Mouse (Mus musculus) activated CD4-positive, CD25-positive, alpha-beta regulatory T cell, adult 4 months (primary cell): ENCODE measurements around the gene Myo3a. TPM values are rescaled to one million over a fixed set of nuclear protein-coding genes. Genes with fewer than 3 reads are reported as not detected.

Source experiments
- ATAC-seq: one replicate; pipeline ENCODE4 v1.8.0; 2017
- polyA plus RNA-seq, 2 experiments: library from polyadenylated mRNA; unstranded; fragments of 100-300 nt; shearing (Covaris generic); gene quantifications; one replicate each; pipeline ENCODE4 v1.2.1; 2017

Myo3a gene
- polyA plus RNA-seq, 2 experiments from 2014 or later: not detected

DNA sequence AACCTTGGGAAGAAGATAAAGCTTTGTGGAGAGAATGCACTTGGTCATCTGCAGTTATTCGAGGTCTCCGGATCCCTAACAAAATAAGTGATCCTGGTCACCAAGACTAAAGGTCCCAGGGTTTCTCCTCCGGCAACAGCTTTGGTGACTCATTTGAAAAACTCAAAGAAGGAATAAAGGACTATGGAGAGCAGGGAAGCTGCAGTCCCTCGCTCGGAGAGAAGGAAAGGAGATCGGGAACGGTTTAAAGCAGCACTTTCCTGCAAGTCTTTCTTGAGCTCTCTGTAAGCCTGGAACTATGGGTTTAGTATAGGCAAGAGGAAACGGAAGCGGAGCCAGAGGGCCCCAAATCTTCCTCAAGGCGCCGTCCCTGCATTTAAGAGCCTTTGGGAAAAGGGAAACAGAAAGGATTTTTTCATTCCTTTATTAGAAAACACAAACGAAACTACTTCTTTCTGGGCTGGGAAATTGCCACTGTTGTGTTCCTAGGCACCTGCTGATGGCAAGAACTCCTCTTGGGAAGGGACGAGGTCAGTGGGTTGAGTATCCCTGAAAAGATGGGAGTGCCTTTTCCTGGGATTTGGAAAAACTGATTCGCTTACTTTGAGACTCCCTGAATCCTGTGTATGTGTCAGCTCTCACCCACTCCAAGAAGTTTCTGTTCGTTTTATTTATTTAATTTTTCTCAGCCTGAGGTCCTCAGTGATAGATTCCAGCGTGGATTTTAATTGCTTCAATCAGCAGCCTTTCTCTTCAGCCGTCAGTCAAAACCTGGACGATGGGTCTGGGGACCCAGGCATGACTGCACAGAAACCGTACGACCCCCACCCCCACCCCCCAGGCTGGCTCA, 393.9 kb downstream of the Myo3a start:
- ATAC-seq: no peak

GRCm38 (mm10) chr2:22621828-22622731, 394.8 kb downstream of the Myo3a start, which contains the start of gene Gad2:
TSS of gene Gad2 (plus strand) at chr2:22622205.
- peak; percentile 32 for ATAC-seq

DNA sequence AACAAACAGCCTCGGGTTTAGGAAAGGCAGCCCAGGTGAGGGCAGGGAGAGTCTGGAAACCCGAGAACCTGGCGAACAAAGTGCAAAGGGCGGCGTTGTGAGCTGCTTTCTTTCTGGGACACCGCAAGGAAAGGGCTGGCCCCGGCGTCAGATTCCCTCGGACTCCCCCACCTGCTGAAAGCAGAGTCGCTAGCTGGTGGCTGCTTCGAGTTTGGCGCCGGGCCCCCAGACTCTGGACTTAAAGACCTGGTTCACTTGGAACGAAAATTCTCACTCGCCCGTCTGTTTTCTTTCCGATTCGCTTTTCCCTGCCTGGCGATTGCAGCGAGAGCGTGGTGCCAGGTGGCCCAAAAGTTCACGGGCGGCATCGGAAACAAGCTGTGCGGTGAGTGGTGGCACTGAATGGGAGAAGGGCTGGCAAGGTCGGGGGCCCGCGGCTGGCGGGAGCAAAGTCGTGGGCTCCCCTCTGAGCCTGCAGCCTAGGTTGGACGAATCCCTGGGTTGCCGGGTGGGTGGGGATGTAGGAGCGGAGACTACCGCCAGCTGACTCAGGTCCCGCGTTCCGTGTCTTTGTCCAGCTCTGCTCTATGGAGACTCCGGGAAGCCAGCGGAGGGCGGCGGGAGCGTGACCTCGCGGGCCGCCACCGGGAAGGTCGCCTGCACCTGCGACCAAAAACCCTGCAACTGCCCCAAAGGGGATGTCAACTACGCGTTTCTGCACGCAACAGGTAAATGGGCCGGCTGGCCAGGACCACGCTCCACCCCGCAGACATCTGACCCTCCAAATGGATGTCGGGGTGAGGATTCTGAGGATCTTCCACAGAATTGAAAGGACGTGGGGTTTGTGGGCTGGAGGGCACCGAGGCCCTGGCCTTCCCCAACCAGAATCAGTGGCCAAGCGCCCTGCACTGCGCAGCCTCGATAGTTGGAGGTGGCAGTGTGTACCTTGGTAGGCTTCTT, 396.1 kb downstream of the Myo3a start:
- ATAC-seq: no peak

DNA sequence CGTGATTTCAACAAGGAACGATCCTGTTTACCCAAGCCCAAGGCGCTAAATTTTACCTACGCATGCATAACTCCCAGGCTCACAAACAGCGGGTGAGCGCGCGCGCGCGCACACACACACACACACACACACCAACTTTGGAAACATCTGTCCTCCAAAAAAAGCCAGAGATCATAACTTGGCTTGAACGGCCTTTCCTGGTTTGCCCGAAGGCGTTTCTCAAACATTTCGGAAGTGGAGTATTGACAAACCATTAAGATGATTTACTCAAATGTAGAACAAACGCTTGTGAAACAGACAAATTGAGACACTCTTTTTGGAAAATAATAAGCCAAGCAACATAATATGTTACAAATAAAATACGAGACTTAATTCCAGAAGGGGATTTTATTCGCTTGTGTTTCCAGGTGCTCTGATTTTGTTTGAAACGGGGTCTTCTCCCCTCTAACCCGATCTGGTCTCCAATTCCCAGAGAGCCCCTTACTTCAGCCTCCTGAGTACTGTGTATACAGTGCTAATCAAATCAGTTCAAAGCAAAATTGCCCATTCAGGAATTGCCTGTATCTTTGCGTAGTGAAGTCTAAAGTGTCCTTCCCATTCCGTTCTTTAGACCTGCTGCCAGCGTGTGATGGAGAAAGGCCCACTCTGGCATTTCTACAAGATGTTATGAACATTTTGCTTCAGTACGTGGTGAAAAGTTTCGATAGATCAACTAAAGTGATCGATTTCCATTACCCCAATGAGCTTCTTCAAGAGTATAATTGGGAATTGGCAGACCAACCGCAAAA, 397.1 kb downstream of the Myo3a start:
- ATAC-seq: no peak

GRCm38 (mm10) chr2:22625096-22625960, 398.0 kb downstream of the Myo3a start:
- no peak for ATAC-seq

GRCm38 (mm10) chr2:22627147-22627666, 399.9 kb downstream of the Myo3a start:
- no peak for ATAC-seq

DNA sequence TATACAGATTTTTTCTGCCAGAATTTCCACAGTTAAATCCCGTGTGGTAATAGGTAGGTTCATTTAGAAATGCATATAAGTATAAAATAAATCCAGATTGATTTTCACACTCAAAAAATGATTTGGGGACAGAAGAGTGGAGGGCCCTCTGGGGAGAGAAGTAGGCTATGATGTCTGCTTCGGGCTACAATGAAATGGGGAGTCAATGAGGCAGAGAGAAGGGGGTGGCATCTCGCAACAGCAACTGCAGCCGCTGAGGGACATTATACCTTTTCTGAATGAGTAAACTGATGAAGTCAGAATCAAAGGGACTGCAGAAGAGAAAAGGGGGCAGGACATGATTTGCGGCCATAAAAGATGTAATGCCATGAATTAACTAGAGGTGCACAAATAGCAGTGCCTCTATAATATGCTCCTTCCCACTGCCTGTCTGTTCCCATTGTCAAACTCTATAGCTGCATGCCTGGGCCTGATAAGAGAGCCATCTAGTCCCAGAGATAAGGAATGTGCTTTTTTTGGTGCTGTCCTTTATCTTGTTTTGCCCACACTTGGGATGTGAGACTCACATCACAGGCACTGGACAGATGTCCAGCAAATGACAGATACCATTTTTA, 400.6 kb downstream of the Myo3a start:
- no peak for ATAC-seq

DNA sequence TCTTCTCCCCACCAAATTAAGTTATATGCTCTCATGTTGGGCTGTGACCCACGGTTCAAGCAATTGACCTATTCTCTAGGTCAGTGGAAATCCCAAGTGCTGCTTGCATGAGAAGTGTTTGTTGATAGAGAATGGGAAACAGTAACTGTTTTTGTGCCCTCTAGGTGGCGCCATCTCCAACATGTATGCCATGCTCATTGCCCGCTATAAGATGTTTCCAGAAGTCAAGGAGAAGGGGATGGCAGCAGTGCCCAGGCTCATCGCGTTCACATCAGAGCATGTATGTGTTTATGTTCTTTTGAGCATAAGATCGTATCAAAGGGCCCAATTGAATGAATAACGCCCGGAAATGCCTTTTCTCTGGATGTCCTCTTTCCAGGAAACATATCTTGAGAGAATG, 407.5 kb downstream of the Myo3a start:
- no peak for ATAC-seq

DNA sequence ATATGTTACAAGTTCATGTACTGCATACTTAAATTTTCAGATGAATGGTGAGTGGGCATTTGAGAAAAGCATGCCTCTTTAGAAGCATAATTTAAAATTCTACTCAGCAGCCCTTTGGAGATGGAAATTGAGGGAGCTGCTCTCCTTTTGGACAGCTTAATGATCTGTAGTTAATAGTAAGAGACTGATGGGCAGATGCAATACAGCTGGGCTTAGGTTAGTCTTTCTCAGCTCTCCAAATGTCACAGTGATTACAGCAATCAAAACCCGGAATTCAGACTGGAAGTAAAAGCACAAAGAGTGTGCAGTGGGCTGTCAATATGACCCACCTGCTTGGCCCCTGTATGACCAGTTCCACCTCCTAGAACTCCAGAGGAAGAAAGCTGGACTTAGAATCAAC, 418.8 kb downstream of the Myo3a start:
- ATAC-seq: no peak

GRCm38 (mm10) chr2:22648394-22648793, 421.1 kb downstream of the Myo3a start:
- ATAC-seq: no peak

GRCm38 (mm10) chr2:22651826-22652225, 424.5 kb downstream of the Myo3a start:
- no peak for ATAC-seq

DNA sequence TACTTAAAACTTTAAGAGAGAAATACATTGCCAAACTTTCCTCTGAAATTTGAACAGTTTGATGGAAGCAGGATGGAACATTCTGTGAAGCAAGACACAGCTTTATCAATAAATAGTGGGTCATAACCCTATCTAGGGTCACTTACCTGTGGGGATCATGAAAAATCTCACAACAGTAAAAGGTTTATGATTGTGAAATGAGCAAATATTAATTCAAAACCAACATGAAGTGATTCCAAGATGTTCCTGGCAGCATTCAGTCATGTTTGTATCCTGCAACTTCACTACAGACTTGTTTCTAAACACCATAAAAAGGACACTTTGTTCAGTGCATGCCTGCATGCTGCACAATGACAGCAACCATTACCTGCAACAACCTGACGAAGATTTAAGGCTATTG, 436.4 kb downstream of the Myo3a start:
- ATAC-seq: no peak
